26 mouse cellular contexts compared by ENCODE assay signal in genomic region chrX:113966128-113966527, GRCm38 (mm10).
DNase-seq lines count a peak whose midpoint lies in the region; ATAC-seq and TF ChIP-seq lines count a peak whose summit lies in the region.
"Had no signal": no experiment of that assay in that cellular context is flagged by ENCODE, and none has a peak within 500 bp of the region (broad histone marks: within the 10 kb centered on the region; RNA-seq: fewer than 3 reads in every experiment).

No protein-coding gene starts in this region.

- peak; percentile 13; the same call in 1 of the 2 replicates for TF ChIP-seq CTCF in spleen, adult 2 months (IDR thresholded peaks at IDR 0.05; ENCODE audit: extremely low read depth, insufficient read depth, insufficient read length, insufficient replicate concordance)

- DNase-seq in spleen, adult 2 months (ENCODE audit: low read depth in 1 of 2, low spot score in 2 of 2), result no peak
- DNase-seq in spleen, postnatal 4 days (ENCODE audit: low spot score in 2 of 2), result no peak
- DNase-seq in thymus, postnatal 36 days, result peak; percentile 24 to 31
- no peak for DNase-seq in lung, postnatal 14 days
- no peak for DNase-seq in cerebellum, adult 8-10 months
- no peak for DNase-seq in midbrain, embryonic 14.5 days
- DNase-seq: adrenal gland, postnatal 10 days; cerebellum, adult 11 months; cerebellum, adult 9-11 months; heart, postnatal 4 days; kidney, adult 18-20 months; kidney, postnatal 36 days; lung, embryonic 14.5 days; right cerebral cortex, postnatal 14 days had no signal

- TF ChIP-seq POLR2A in spleen, adult 2 months (IDR thresholded peaks at IDR 0.05; ENCODE audit: low read depth, low read length), result no peak

- ATAC-seq in CD4-positive, CD25-positive, alpha-beta regulatory T cell, adult 4 months, result peak; percentile 45
- peak; percentile 54 for ATAC-seq in inflammation-experienced regulatory T-cells, adult 6 months
- ATAC-seq in midbrain, embryonic 14.5 days (ENCODE audit: low FRiP score, low TSS enrichment), result no peak
- ATAC-seq: forebrain, embryonic 16.5 days had no signal

- no peaks in the 10 kb centered on the region for H3K36me3 ChIP-seq in spleen, adult 2 months (ENCODE audit: control insufficient read depth, insufficient read depth, low read length)
- no peaks in the 10 kb centered on the region for H3K36me3 ChIP-seq in midbrain, embryonic 14.5 days (ENCODE audit: control insufficient read depth, insufficient read depth, low read length)
- H3K36me3 ChIP-seq: limb, embryonic 12.5 days; liver, embryonic 15.5 days had no signal

- no peaks in the 10 kb centered on the region for H3K27me3 ChIP-seq in spleen, adult 2 months (ENCODE audit: control insufficient read depth, insufficient read depth, low read length)
- no peaks in the 10 kb centered on the region for H3K27me3 ChIP-seq in midbrain, embryonic 14.5 days (ENCODE audit: control insufficient read depth, insufficient read depth, low read length)
- H3K27me3 ChIP-seq: CH12.LX; limb, embryonic 12.5 days; liver, embryonic 15.5 days had no signal

- H3K27ac ChIP-seq in spleen, adult 2 months (ENCODE audit: insufficient read depth, low read length), result no peak overlapping the region
- H3K27ac ChIP-seq in midbrain, embryonic 14.5 days (replicated peaks; ENCODE audit: low read depth, low read length), result no peak overlapping the region
- H3K27ac ChIP-seq: hindbrain, embryonic 14.5 days; layer of hippocampus, adult 2 months; left cerebral cortex, adult 2 months; limb, embryonic 12.5 days; liver, embryonic 15.5 days had no signal

- H3K4me1 ChIP-seq in spleen, adult 2 months (ENCODE audit: control insufficient read depth, insufficient read depth, insufficient read length), result no peaks in the 10 kb centered on the region
- no peaks in the 10 kb centered on the region for H3K4me1 ChIP-seq in midbrain, embryonic 14.5 days (ENCODE audit: control insufficient read depth, insufficient read depth, low read length)
- H3K4me1 ChIP-seq: limb, embryonic 12.5 days; liver, embryonic 15.5 days had no signal

- peaks cover 2% of the 10 kb centered on the region; the same call in 1 of the 2 replicates for H3K9me3 ChIP-seq in midbrain, embryonic 14.5 days (ENCODE audit: control insufficient read depth, low read length)
- H3K9me3 ChIP-seq: liver, embryonic 15.5 days had no signal

- no peak overlapping the region for H3K9ac ChIP-seq in midbrain, embryonic 14.5 days (replicated peaks; ENCODE audit: low read length)
- H3K9ac ChIP-seq: hindbrain, embryonic 14.5 days; limb, embryonic 12.5 days; liver, embryonic 15.5 days; lung, embryonic 14.5 days had no signal

- no peak overlapping the region for H3K4me2 ChIP-seq in midbrain, embryonic 14.5 days (ENCODE audit: low read length)
- H3K4me2 ChIP-seq: heart, embryonic 11.5 days; hindbrain, embryonic 14.5 days; limb, embryonic 12.5 days; liver, embryonic 15.5 days; lung, embryonic 14.5 days; midbrain, embryonic 11.5 days had no signal

- 89% methylated on average over 5 of the region's 5 CpGs for WGBS in spleen, adult 2 months
- 93% methylated on average over 5 of the region's 5 CpGs for WGBS in midbrain, embryonic 14.5 days

- H3K4me3 ChIP-seq in spleen, adult 2 months (ENCODE audit: extremely low read depth, insufficient read depth, insufficient read length), result no peak overlapping the region
- no peak overlapping the region for H3K4me3 ChIP-seq in midbrain, embryonic 14.5 days (replicated peaks; ENCODE audit: low read depth, low read length)
- H3K4me3 ChIP-seq: erythroblast, embryonic 14.5 days; layer of hippocampus, adult 2 months; left cerebral cortex, adult 2 months; limb, embryonic 12.5 days; liver, embryonic 15.5 days had no signal

Comparison
In these comparisons a context has a peak if more than half of its experiments do, and no peak if none do; other contexts are left out.
1. DNase-seq: peak in thymus, postnatal 36 days (2 of 2); none in spleen, adult 2 months (0 of 2), spleen, postnatal 4 days (0 of 2), lung, postnatal 14 days (single experiment), cerebellum, adult 8-10 months (single experiment) and midbrain, embryonic 14.5 days (single experiment).